Mouse (Mus musculus) embryonic facial prominence, embryonic 12.5 days (tissue): ENCODE results near the gene Paqr7. TPM values are rescaled to one million over a fixed set of nuclear protein-coding genes. Genes with fewer than 3 reads are reported as not detected.

Experiments
- ATAC-seq: fragments of 200-750 bp; cut with Nextera tagmentation; 2 replicates; pipeline ENCODE4 v1.8.0; 2017; ENCODE audit not compliant: insufficient number of reproducible peaks, insufficient read depth, low FRiP score, low TSS enrichment
- H3K27ac ChIP-seq: fragments of 300-500 bp; sonication (generic); 2 replicates; pipeline ENCODE4 v1.5.1; 2016; ENCODE audit warnings: mild to moderate bottlenecking
- H3K27me3 ChIP-seq: fragments of 300-500 bp; sonication (generic); 2 replicates; pipeline ENCODE4 v1.6.1; 2016; ENCODE audit warnings: mild to moderate bottlenecking, moderate library complexity
- H3K36me3 ChIP-seq: fragments of 300-500 bp; sonication (generic); 2 replicates; pipeline ENCODE4 v1.6.1; 2016; ENCODE audit warnings: mild to moderate bottlenecking
- H3K4me1 ChIP-seq: fragments of 300-500 bp; sonication (generic); 2 replicates; pipeline ENCODE4 v1.6.1; 2016
- H3K4me2 ChIP-seq: fragments of 300-500 bp; sonication (generic); replicated peaks from 2 replicates; pipeline ENCODE4 v1.6.1; 2016; ENCODE audit warnings: mild to moderate bottlenecking, moderate library complexity
- H3K4me3 ChIP-seq: fragments of 300-500 bp; sonication (generic); 2 replicates; pipeline ENCODE4 v1.5.1; 2016; ENCODE audit warnings: mild to moderate bottlenecking
- H3K9ac ChIP-seq: fragments of 300-500 bp; sonication (generic); 2 replicates; pipeline ENCODE4 v1.6.1; 2016; ENCODE audit warnings: mild to moderate bottlenecking, moderate library complexity
- H3K9me3 ChIP-seq: fragments of 300-500 bp; sonication (generic); 2 replicates; pipeline ENCODE4 v1.6.1; 2016; ENCODE audit warnings: mild to moderate bottlenecking, moderate library complexity
- WGBS: fragments of 180-500 bp; shearing (Covaris S2); methylation state at CpG from one replicate; pipeline ENCODE4 v1.1.7; 2016; 5-methylcytosine and 5-hydroxymethylcytosine counted together
- polyA plus RNA-seq: library from polyadenylated mRNA; unstranded; fragments of >200 nt; fragmentation: Nextera tagmentation; extraction: Ambion mirVana; gene quantifications from 2 replicates; pipeline ENCODE4 v1.2.1, GENCODE M21; 2016

Paqr7 gene
- polyA plus RNA-seq, 1 experiment from 2014 or later, result 3.4 TPM

DNA sequence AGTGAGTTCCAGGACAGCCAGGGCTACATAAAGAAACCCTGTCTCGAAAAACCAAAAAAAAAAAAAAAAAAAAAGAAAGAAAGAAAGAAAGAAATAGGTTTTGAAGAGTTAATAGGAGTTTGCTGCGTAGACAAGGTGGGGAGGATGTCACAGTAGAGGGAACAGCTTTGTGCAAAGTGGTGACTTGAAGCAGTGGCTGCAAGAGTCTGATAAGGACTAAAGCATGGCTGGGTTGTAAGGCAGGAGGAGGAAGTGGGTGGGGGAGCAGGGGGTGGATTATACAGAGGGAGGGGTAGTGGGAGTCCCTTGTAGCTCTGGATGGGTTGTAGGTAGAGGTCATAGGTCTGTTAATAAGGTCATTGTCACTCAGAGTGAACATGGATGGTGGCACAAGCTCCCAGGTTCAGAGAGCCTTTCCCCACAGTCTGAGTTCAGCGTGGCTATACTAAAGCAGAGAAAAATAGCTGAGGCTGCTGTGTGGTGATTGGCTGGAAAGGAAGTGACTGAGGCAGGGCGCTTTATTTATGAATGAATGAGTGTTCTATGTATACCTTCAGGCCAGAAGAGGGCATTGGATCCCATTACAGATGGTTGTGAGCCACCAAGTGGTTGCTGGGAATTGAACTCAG is 9.6 kb downstream of the Paqr7 start:
- WGBS, result 81% methylated on average over 4 of the region's 4 CpGs
- Histone ChIP-seq H3K4me1 (peaks cover 4% of the 10 kb centered on the region; the same call in 1 of the 2 replicates), H3K4me2 (no peak overlapping the region), H3K9ac (no peak overlapping the region), H3K4me3 (no peak overlapping the region), H3K9me3 (no peaks in the 10 kb centered on the region), H3K36me3 (no peaks in the 10 kb centered on the region), H3K27me3 (no peaks in the 10 kb centered on the region), H3K27ac (no peak overlapping the region)
- no peak for ATAC-seq

DNA sequence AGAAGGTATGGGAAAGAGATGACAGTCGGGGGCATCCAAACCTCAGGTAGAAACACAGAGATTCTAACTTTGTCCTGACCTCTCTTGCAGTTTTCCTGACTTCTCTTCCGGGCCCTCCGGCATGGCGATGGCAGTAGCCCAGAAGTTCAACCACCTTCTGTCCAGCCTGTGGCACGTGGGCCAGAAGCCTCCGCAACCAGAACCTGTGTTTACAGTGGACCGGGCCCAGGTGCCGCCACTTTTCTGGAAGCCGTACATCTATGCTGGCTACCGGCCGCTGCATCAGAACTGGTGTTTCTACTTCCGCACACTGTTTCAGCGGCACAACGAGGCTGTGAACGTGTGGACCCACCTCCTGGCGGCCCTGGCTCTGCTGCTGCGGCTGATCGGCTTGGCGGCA is 10.2 kb downstream of the Paqr7 start:
- H3K4me2 ChIP-seq, result no peak overlapping the region
- ATAC-seq, result no peak
- no peaks in the 10 kb centered on the region for H3K9me3 ChIP-seq
- no peaks in the 10 kb centered on the region for H3K36me3 ChIP-seq
- no peak overlapping the region for H3K9ac ChIP-seq
- WGBS, result 89% methylated on average over 19 of the region's 19 CpGs
- H3K27ac ChIP-seq, result no peak overlapping the region
- peaks cover 10% of the 10 kb centered on the region for H3K4me1 ChIP-seq
- H3K4me3 ChIP-seq, result no peak overlapping the region
- no peaks in the 10 kb centered on the region for H3K27me3 ChIP-seq

DNA sequence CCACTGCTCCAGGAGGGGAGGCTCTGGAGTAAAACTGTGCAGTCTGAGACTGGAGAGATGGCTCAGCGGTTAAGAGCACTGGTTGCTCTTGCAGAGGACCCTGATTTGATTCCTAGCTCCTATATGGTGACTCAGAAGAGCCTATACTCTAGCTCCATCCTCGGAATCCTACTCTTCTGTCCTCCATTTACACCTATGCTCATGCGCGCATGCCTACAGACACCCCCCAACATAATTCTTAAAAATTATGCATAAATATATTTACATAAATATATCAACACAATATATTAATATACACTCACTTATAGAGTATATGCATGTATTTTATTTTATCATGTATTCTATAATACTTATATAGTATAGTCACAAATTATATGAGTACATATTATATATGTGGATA is 13.9 kb downstream of the Paqr7 start:
- no peak overlapping the region for H3K9ac ChIP-seq
- H3K27ac ChIP-seq, result no peak overlapping the region
- H3K36me3 ChIP-seq, result no peaks in the 10 kb centered on the region
- no peaks in the 10 kb centered on the region for H3K27me3 ChIP-seq
- 78% methylated on average over 4 of the region's 4 CpGs for WGBS
- H3K4me3 ChIP-seq, result no peak overlapping the region
- peak overlapping the region; percentile 90; the same call in 1 of the 2 replicates for H3K4me2 ChIP-seq
- H3K9me3 ChIP-seq, result no peaks in the 10 kb centered on the region
- H3K4me1 ChIP-seq, result peaks cover 19% of the 10 kb centered on the region
- ATAC-seq, result peak; percentile 8; the same call in 1 of the 2 replicates

DNA sequence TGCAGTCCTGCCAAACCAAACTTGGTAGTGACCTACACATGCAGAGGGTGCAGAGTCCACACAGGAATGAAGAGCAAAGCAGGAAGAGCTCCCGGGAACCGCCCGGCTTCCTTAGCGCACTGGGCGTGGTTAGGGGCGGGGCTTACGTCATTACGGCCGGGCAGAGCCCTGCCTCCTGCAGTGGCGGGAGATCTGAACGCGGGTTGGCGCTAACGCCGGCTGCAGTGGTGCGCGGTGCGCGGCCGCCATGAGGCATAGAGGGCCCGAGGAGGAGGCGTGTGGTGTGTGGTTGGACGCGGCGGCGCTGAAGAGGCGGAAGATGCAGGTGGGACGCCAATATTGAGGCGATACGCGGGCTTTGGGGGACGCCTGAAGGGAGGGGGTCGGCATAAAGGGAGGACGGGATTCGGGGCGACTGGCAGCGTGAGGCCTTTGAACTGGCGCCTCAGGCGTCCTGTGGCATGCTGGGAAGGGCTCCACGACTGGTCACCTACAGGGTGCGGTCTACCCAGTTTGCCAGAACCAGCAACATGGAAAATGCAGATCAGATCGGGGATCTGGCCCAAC is 14.4 kb downstream of the Paqr7 start, which contains the start of gene Aunip:
Aunip (plus strand) TSS at position 155 of the 567 bp plus-strand sequence.
- peak within 1 kb of the TSS; percentile 60 for H3K4me3 ChIP-seq
- H3K9me3 ChIP-seq, result no peaks in the 10 kb centered on the region
- no peaks in the 10 kb centered on the region for H3K27me3 ChIP-seq
- ATAC-seq, result peak; percentile 91
- H3K4me1 ChIP-seq, result peaks cover 19% of the 10 kb centered on the region
- peak within 1 kb of the TSS; percentile 67 for H3K9ac ChIP-seq
- peak within 1 kb of the TSS; percentile 90 for H3K4me2 ChIP-seq
- under 1% methylated on average over 42 of the region's 42 CpGs for WGBS
- H3K27ac ChIP-seq, result peak within 1 kb of the TSS; percentile 67; the same call in 1 of the 2 replicates
- H3K36me3 ChIP-seq, result no peaks in the 10 kb centered on the region

DNA sequence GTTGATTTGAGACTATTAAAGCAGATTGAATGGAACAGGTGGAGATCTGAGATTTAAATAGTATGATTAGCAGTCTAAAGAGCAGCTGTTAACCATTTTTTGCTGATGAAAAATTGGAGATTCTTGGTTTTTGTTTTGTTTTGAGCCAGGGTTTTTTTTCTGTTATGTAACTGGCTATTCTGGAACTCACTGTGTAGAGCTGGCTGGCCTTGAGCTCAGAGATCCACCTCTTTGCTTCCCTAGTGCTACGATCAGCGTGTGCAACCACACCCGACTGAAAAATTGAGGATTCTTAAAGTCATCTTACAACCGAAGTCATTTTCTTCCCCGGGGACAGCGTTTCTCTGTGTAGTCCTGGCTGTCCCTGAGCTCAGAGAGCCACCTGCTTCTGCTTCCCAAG is 15.2 kb downstream of the Paqr7 start:
- H3K9ac ChIP-seq, result peak overlapping the region; percentile 67
- WGBS, result 75% methylated on average over 6 of the region's 6 CpGs

DNA sequence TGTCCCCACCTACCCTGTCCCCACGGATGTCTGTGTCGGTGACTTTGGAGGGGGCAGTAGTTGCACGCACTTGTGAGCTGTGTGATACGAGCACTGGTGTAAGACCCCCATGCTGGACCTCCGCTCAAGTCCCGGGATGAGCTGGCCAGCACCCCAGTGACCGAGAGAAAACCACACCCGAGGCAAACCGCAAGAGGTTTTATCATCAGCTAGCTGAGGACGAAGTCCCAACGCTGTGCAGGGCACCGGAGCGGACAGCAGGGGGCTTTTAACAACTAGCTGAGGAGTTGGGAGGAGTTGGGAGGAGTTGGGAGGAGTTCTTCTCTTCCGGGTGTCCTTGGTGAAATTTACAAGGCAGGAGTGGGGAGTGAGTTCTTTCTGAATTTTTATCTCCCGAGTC is 16.3 kb downstream of the Paqr7 start:
- Histone ChIP-seq H3K36me3 (no peaks in the 10 kb centered on the region), H3K9ac (no peak overlapping the region), H3K4me2 (peak overlapping the region; percentile 42), H3K27me3 (no peaks in the 10 kb centered on the region), H3K4me1 (peaks cover 19% of the 10 kb centered on the region), H3K4me3 (0 out of 2 replicates have a peak overlapping the region, but pooled peaks have one; percentile 13), H3K9me3 (no peaks in the 10 kb centered on the region), H3K27ac (no peak overlapping the region)
- 33% methylated on average over 15 of the region's 15 CpGs for WGBS
- ATAC-seq, result 0 out of 2 replicates have a peak, but pooled peaks have one; percentile 18

More for the DNA sequence above, 15.2 kb downstream of the Paqr7 start:
- H3K4me3 ChIP-seq, result peak overlapping the region; percentile 60
- H3K27me3 ChIP-seq, result no peaks in the 10 kb centered on the region
- peak overlapping the region; percentile 90 for H3K4me2 ChIP-seq
- H3K36me3 ChIP-seq, result no peaks in the 10 kb centered on the region
- ATAC-seq, result no peak
- no peaks in the 10 kb centered on the region for H3K9me3 ChIP-seq
- peaks cover 19% of the 10 kb centered on the region for H3K4me1 ChIP-seq
- H3K27ac ChIP-seq, result no peak overlapping the region

DNA sequence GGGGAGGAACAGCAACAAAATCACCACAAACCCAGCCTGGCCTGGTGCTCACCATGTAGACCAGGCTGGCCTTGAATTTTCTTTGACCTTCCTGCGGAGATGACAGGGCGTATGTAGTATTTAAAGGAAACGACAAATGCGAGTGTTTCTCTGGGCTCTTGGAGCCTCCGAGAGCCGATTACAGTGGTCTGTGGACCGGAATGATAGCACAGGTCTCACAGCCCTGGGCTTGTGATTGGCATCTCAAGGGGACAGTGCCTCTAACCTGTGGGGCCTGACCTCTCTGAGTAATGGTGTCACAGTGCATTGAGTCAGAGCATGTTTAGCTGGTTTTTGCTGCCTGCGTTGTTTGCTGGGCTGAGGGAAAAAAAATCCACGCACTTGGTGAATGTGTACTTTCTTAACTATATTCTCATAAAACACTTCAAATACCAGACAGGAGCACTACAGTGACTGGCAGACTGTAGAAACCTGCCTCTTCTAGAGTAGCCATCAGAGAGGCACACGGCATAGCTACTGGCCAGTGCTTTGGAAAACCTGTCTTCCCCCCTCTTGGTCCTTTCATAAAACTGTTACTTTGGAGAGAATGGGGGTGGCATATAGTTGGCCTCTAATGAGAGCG is 17.9 kb downstream of the Paqr7 start:
- 92% methylated on average over 11 of the region's 11 CpGs for WGBS
- Histone ChIP-seq H3K27ac (no peak overlapping the region), H3K4me3 (no peak overlapping the region), H3K36me3 (no peaks in the 10 kb centered on the region), H3K4me1 (peaks cover 19% of the 10 kb centered on the region), H3K4me2 (no peak overlapping the region), H3K9me3 (no peaks in the 10 kb centered on the region), H3K27me3 (no peaks in the 10 kb centered on the region), H3K9ac (no peak overlapping the region)
- no peak for ATAC-seq

DNA sequence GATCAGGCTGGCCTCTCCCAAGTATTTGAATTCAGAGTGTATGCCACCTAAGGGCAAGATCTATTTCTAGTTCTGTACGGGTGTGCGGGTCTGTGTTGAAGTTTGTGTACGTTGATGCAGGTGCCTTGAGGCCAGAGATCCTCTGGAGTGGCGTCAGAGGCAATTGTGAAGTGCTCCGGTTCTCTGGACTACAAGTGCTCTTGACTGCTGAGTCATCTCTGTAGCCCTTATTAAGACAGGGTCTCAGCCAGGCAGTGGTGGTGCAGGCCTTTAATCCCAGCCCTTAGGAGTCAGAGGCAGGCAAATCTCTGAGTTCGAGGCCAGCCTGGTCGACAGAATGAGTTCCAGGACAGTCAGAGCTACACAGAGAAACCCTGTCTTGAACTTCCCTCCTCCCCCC is 19.1 kb downstream of the Paqr7 start:
- 81% methylated on average over 7 of the region's 7 CpGs for WGBS
- Histone ChIP-seq H3K4me2 (no peak overlapping the region), H3K4me1 (peaks cover 19% of the 10 kb centered on the region), H3K9ac (no peak overlapping the region), H3K27me3 (no peaks in the 10 kb centered on the region), H3K36me3 (no peaks in the 10 kb centered on the region), H3K4me3 (no peak overlapping the region), H3K9me3 (no peaks in the 10 kb centered on the region), H3K27ac (no peak overlapping the region)
- ATAC-seq, result no peak

DNA sequence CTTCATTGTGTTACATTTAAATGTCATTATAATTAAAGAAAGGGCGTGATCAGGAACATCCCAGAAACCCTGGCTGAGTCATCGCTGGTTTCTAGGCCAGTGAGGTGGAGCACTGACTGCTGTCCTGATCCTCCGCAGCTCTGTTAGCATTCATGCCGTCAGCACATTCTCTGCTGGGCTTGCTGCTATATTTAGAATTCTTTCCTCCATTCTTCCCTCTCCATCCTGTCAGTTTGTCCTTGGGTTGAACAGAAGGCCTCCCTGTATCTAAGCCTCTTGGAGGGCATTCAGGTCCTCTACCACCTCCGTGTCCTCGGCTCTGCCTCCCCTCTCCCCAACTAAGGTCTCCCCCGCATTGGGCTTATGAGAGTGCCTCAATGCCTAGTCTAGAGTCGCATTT is 20.5 kb downstream of the Paqr7 start:
- H3K9me3 ChIP-seq, result no peaks in the 10 kb centered on the region
- no peak overlapping the region for H3K4me3 ChIP-seq
- no peaks in the 10 kb centered on the region for H3K27me3 ChIP-seq
- H3K36me3 ChIP-seq, result peaks cover 10% of the 10 kb centered on the region; the same call in 1 of the 2 replicates
- 79% methylated on average over 8 of the region's 8 CpGs for WGBS
- no peak overlapping the region for H3K27ac ChIP-seq
- no peak for ATAC-seq
- H3K4me1 ChIP-seq, result peaks cover 6% of the 10 kb centered on the region
- H3K9ac ChIP-seq, result no peak overlapping the region
- H3K4me2 ChIP-seq, result no peak overlapping the region

DNA sequence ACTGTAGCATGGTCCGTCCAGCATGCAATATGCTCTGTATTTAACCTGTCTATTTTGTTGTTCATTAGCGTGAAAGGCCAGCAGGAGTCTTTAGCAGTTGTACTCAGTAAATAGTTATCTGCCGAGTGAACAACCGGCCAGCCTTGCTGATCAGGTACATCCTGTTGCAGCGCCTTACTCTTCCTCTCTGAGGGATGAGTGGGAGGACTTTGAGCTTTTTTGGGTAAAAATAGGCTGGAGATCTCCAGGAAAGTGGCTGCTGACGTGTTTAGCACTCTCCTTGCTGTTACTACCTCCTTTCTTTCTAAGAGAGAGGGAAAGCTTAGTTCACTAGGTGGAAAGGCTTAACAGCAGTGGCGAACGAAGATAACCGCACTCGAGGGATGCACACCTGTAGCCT is 21.2 kb downstream of the Paqr7 start:
- H3K27me3 ChIP-seq, result no peaks in the 10 kb centered on the region
- no peak overlapping the region for H3K4me2 ChIP-seq
- peaks cover 2% of the 10 kb centered on the region; the same call in 1 of the 2 replicates for H3K4me1 ChIP-seq
- H3K9me3 ChIP-seq, result no peaks in the 10 kb centered on the region
- WGBS, result 89% methylated on average over 10 of the region's 10 CpGs
- no peak overlapping the region for H3K4me3 ChIP-seq
- no peak overlapping the region for H3K27ac ChIP-seq
- peaks cover 11% of the 10 kb centered on the region; the same call in 1 of the 2 replicates for H3K36me3 ChIP-seq
- no peak for ATAC-seq
- H3K9ac ChIP-seq, result no peak overlapping the region

DNA sequence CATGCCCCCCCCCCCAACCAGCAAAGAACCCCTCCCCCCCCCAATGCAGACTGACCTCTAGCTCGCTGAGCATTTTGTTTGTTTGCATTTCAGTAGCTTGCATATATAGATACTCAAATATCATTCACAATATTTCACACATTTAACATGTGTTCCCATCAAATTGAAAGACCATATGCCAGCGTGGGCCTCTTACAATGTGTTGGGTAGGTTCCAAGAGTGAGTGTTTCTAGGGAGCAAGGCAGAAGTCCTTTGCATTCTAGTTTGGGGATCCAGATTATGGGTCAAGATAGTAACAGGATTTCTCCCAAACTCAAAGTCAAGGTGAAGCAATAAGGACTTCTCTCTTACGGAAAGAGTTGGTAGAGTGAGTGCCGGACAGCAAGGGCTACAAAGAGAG is 22.0 kb downstream of the Paqr7 start:
- no peak overlapping the region for H3K4me3 ChIP-seq
- H3K4me1 ChIP-seq, result no peaks in the 10 kb centered on the region
- H3K27ac ChIP-seq, result no peak overlapping the region
- WGBS, result 89% methylated on average over 4 of the region's 4 CpGs
- H3K4me2 ChIP-seq, result no peak overlapping the region
- no peak overlapping the region for H3K9ac ChIP-seq
- ATAC-seq, result no peak
- peaks cover 15% of the 10 kb centered on the region; the same call in 1 of the 2 replicates for H3K36me3 ChIP-seq
- H3K27me3 ChIP-seq, result no peaks in the 10 kb centered on the region
- no peaks in the 10 kb centered on the region for H3K9me3 ChIP-seq

DNA sequence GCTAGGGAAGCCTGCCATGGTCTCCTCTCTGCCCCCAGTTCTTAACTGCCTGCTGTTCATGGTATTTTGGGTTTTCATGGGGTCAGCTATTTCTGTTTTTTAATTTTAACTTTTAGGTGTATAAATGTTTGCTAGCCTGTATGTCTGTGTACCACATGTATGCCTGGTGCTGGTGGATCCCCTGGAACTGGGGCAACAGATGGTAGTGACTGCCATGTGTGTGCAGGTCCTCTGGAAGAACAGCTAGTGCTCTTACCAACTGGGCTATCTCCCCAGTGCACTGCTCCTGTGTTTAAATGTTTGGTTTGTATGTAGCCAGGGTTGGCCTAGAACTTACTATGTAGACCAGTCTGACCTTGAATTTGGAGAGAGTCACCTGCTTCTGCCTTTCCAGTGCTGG is 22.8 kb downstream of the Paqr7 start:
- no peaks in the 10 kb centered on the region for H3K4me1 ChIP-seq
- peaks cover 20% of the 10 kb centered on the region; the same call in 1 of the 2 replicates for H3K36me3 ChIP-seq

More for the DNA sequence above, 22.8 kb downstream of the Paqr7 start:
- Histone ChIP-seq H3K27me3 (no peaks in the 10 kb centered on the region), H3K9me3 (no peaks in the 10 kb centered on the region), H3K4me2 (no peak overlapping the region), H3K9ac (no peak overlapping the region), H3K27ac (no peak overlapping the region), H3K4me3 (no peak overlapping the region)
- ATAC-seq, result no peak
